Mouse (Mus musculus) heart, embryonic 16.5 days (tissue): ENCODE data around the gene Peli2. TPM values are rescaled to one million over a fixed set of nuclear protein-coding genes. Genes with fewer than 3 reads are reported as not detected.
A peak's percentile ranks its signal among the peaks of the same experiment; 100 is the strongest.

ENCODE experiments used
- ATAC-seq: fragments of 200-750 bp; cut with Nextera tagmentation; replicated peaks from 2 replicates; pipeline ENCODE4 v1.8.0; 2017; ENCODE audit warnings: moderate number of reproducible peaks; ENCODE audit not compliant: insufficient read depth, low FRiP score; ENCODE audit errors: extremely low read depth
- H3K27ac ChIP-seq: fragments of 300-500 bp; sonication (generic); 2 replicates; pipeline ENCODE4 v1.5.1; 2014; ENCODE audit warnings: mild to moderate bottlenecking, low read length, control low read depth, moderate library complexity
- H3K27me3 ChIP-seq: fragments of 300-500 bp; sonication (generic); 2 replicates; pipeline ENCODE4 v1.6.1; 2014; ENCODE audit warnings: low read length, mixed read lengths; ENCODE audit not compliant: control insufficient read depth, insufficient read depth
- H3K36me3 ChIP-seq: fragments of 300-500 bp; sonication (generic); 2 replicates; pipeline ENCODE4 v1.6.1; 2014; ENCODE audit not compliant: control insufficient read depth, insufficient read depth
- H3K4me1 ChIP-seq: fragments of 300-500 bp; sonication (generic); 2 replicates; pipeline ENCODE4 v1.6.1; 2014; ENCODE audit warnings: low read length, mixed read lengths; ENCODE audit not compliant: control insufficient read depth, insufficient read depth
- H3K4me2 ChIP-seq: fragments of 300-500 bp; sonication (generic); 2 replicates; pipeline ENCODE4 v1.6.1; 2014; ENCODE audit warnings: low read depth, mild to moderate bottlenecking, control low read depth, low read length
- H3K4me3 ChIP-seq: fragments of 300-500 bp; sonication (generic); 2 replicates; pipeline ENCODE4 v1.5.1; 2014; ENCODE audit warnings: mild to moderate bottlenecking, control low read depth, low read length
- H3K9ac ChIP-seq: fragments of 300-500 bp; sonication (generic); 2 replicates; pipeline ENCODE4 v1.6.1; 2014; ENCODE audit warnings: low read length, control low read depth
- H3K9me3 ChIP-seq: fragments of 300-500 bp; sonication (generic); replicated peaks from 2 replicates; pipeline ENCODE4 v1.6.1; 2016; ENCODE audit warnings: low read length; ENCODE audit not compliant: control insufficient read depth
- WGBS: fragments of 180-500 bp; shearing (Covaris S2); extraction: QIAGEN DNeasy Blood & Tissue Kit; methylation state at CpG from one replicate; pipeline ENCODE4 v1.1.7; 2014; 5-methylcytosine and 5-hydroxymethylcytosine counted together
- polyA plus RNA-seq: library from polyadenylated mRNA; unstranded; fragments of >200 nt; fragmentation: Nextera tagmentation; extraction: Ambion mirVana; gene quantifications from 2 replicates; pipeline ENCODE4 v1.2.1, GENCODE M21; 2015

Peli2 gene
- polyA plus RNA-seq, 1 experiment from 2014 or later: 2.6 TPM

GRCm38 (mm10) chr14:48251381-48251979, 130.9 kb downstream of the Peli2 start:
- WGBS: 56% methylated on average over 9 of the region's 9 CpGs
- Histone ChIP-seq H3K4me3 (no peak overlapping the region), H3K9ac (no peak overlapping the region), H3K4me2 (no peak overlapping the region), H3K27me3 (peaks cover 14% of the 10 kb centered on the region), H3K27ac (no peak overlapping the region), H3K4me1 (no peaks in the 10 kb centered on the region), H3K9me3 (no peaks in the 10 kb centered on the region), H3K36me3 (no peaks in the 10 kb centered on the region)
- no peak for ATAC-seq

GRCm38 (mm10) chr14:48253183-48253582, 132.6 kb downstream of the Peli2 start:
- no peak overlapping the region for H3K27ac ChIP-seq
- no peaks in the 10 kb centered on the region for H3K36me3 ChIP-seq
- ATAC-seq: no peak
- no peaks in the 10 kb centered on the region for H3K4me1 ChIP-seq
- H3K4me2 ChIP-seq: no peak overlapping the region
- H3K4me3 ChIP-seq: no peak overlapping the region
- H3K27me3 ChIP-seq: peaks cover 11% of the 10 kb centered on the region
- WGBS: 34% methylated on average over 10 of the region's 10 CpGs
- H3K9me3 ChIP-seq: no peaks in the 10 kb centered on the region
- no peak overlapping the region for H3K9ac ChIP-seq

DNA sequence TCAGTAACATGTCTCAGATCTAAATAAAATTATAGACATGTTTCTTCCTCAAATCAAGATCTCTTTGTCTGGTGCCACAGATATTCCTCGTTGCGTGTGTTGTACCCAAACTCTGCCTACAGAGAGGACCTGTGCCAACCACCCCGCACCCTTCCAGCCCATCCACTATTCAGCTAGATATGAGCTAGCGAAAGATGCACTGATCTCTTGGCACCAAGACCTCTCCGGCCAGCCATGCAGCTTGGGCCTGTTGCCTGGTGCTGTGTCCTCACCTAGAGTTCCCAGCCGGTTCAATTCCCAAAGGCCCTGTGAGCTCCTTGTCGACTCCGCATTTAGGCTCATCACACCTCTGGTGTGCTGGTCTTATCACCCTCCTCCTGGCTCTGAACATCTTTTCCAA, 134.1 kb downstream of the Peli2 start:
- no peak for ATAC-seq
- H3K27me3 ChIP-seq: peaks cover 13% of the 10 kb centered on the region
- no peaks in the 10 kb centered on the region for H3K36me3 ChIP-seq
- no peak overlapping the region for H3K27ac ChIP-seq
- H3K4me2 ChIP-seq: no peak overlapping the region
- H3K9ac ChIP-seq: no peak overlapping the region
- H3K4me1 ChIP-seq: no peaks in the 10 kb centered on the region
- no peak overlapping the region for H3K4me3 ChIP-seq
- WGBS: 80% methylated on average over 8 of the region's 8 CpGs
- no peaks in the 10 kb centered on the region for H3K9me3 ChIP-seq

GRCm38 (mm10) chr14:48255290-48255689, 134.7 kb downstream of the Peli2 start:
- Histone ChIP-seq H3K4me1 (no peaks in the 10 kb centered on the region), H3K4me2 (no peak overlapping the region), H3K9ac (no peak overlapping the region), H3K36me3 (no peaks in the 10 kb centered on the region), H3K27me3 (peaks cover 13% of the 10 kb centered on the region), H3K27ac (no peak overlapping the region), H3K9me3 (no peaks in the 10 kb centered on the region), H3K4me3 (no peak overlapping the region)
- ATAC-seq: no peak
- whole genome bisulfite sequencing: 55% methylated on average over 5 of the region's 5 CpGs

- no peak overlapping the region for H3K4me3 ChIP-seq
- no peak for ATAC-seq
- H3K36me3 ChIP-seq: no peaks in the 10 kb centered on the region
- H3K27ac ChIP-seq: no peak overlapping the region
- WGBS: 71% methylated on average over 7 of the region's 7 CpGs
- H3K9ac ChIP-seq: no peak overlapping the region
- H3K9me3 ChIP-seq: no peaks in the 10 kb centered on the region
- H3K4me2 ChIP-seq: no peak overlapping the region
- H3K4me1 ChIP-seq: no peaks in the 10 kb centered on the region
- peaks cover 9% of the 10 kb centered on the region for H3K27me3 ChIP-seq
Observed at GRCm38 (mm10) chr14:48257759-48258158, 137.1 kb downstream of the Peli2 start.

DNA sequence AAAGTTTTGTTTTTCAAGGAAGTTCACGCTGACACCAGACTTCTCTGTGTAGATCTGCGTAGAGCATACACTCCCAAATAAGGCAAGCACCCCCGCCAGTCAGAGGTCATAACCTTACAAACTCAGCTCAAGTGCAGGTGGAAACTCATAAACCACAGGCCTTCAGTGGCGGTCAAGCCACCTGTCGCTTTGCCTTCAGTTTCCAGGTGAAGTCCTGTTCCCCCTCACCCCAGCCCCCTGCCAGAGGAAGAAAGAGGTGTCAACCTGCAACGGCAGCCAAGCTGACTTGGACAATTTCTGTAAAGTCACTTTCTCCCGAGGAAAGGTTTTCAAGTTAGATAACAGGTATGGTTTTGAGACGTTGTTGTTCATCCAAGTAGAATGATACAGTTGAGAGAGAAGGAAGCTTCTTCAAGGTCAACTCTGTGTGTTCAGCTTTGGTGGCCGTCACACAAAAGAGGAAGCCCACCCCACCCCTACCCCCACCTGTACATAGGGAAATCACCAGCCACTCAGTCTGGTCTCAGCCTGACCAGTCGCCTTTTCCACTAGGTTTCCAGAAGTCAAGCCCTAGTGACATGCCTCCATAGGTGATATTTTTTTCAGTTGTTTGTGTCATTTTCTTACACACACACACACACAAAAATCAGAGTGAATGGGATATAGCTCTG, 138.2 kb downstream of the Peli2 start:
- no peak for ATAC-seq
- H3K4me2 ChIP-seq: no peak overlapping the region
- H3K4me1 ChIP-seq: no peaks in the 10 kb centered on the region
- no peak overlapping the region for H3K9ac ChIP-seq
- no peak overlapping the region for H3K27ac ChIP-seq
- WGBS: 73% methylated on average over 10 of the region's 10 CpGs
- peaks cover 9% of the 10 kb centered on the region for H3K27me3 ChIP-seq
- no peaks in the 10 kb centered on the region for H3K36me3 ChIP-seq
- H3K4me3 ChIP-seq: no peak overlapping the region
- H3K9me3 ChIP-seq: no peaks in the 10 kb centered on the region

DNA sequence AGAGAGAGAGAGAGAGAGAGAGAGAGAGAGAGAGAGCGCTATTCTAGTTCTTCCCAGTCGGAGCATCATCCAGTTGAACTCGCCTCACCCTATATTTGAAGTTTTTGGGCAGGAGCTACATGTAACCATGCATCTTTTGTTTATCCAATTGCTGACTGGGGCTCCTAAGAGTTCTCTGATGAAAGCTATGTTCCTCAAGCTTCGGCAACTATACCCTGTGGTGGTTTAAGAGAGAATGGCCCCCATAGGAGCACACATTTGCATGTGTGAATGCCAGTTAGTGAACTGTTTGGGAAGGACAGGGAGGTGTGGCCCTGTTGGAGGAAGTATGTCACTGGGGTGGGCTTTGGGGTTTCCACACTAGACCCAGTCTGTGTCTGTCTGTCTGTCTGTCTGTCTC, 142.5 kb downstream of the Peli2 start:
- 89% methylated on average over 4 of the region's 4 CpGs for WGBS
- Histone ChIP-seq H3K4me1 (no peaks in the 10 kb centered on the region), H3K27me3 (peaks cover 2% of the 10 kb centered on the region; the same call in 1 of the 2 replicates), H3K36me3 (no peaks in the 10 kb centered on the region), H3K4me2 (no peak overlapping the region), H3K27ac (no peak overlapping the region), H3K9ac (no peak overlapping the region), H3K4me3 (no peak overlapping the region), H3K9me3 (no peaks in the 10 kb centered on the region)
- no peak for ATAC-seq

DNA sequence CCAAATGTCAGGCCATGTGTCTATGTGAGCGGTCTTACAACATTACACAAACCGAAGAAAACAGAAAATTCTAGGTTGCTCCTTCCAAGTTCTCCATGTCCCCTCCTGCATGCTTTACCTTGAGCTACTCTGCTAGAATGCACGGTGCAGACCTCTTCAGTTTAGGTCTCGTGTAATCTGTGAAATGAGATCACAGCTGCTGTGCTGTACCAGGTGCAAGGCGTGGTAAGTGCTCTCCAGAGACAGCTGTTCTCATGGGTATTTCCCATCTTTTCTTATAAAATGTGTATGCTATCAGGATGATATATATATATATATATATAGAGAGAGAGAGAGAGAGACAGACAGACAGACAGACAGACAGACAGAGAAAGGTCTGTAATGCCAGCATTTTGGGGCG, 146.1 kb downstream of the Peli2 start:
- H3K27me3 ChIP-seq: no peaks in the 10 kb centered on the region; the same call in 1 of the 2 replicates
- H3K4me3 ChIP-seq: no peak overlapping the region
- no peak overlapping the region for H3K9ac ChIP-seq
- no peaks in the 10 kb centered on the region for H3K36me3 ChIP-seq
- no peaks in the 10 kb centered on the region for H3K9me3 ChIP-seq
- H3K4me2 ChIP-seq: no peak overlapping the region
- H3K27ac ChIP-seq: no peak overlapping the region
- ATAC-seq: no peak
- no peaks in the 10 kb centered on the region for H3K4me1 ChIP-seq
- 74% methylated on average over 6 of the region's 6 CpGs for WGBS

- Histone ChIP-seq H3K27me3 (peaks cover 2% of the 10 kb centered on the region), H3K36me3 (no peaks in the 10 kb centered on the region), H3K4me3 (no peak overlapping the region), H3K9ac (no peak overlapping the region), H3K4me2 (no peak overlapping the region), H3K4me1 (no peaks in the 10 kb centered on the region; the same call in 1 of the 2 replicates), H3K27ac (no peak overlapping the region), H3K9me3 (peaks cover 5% of the 10 kb centered on the region)
- ATAC-seq: 0 out of 2 replicates have a peak, but pooled peaks have one; percentile 23
- WGBS: 52% methylated on average over 1 of the region's 1 CpGs
Observed at GRCm38 (mm10) chr14:48278291-48278690, 157.7 kb downstream of the Peli2 start.
